Mouse (Mus musculus) ZHBTc4 (cell line): ENCODE results near the gene Sh2b3.
"Not testable (repeated sequence)": the region's sequence is repeated elsewhere in the genome, so short reads cannot be mapped to it uniquely, and the experiment has no call there.

Experiments used
- DNase-seq: peaks from one replicate; pipeline ENCODE4 v3.0.0-alpha.2; 2011; ENCODE audit warnings: low read depth, low spot score

The Sh2b3 gene

GRCm38 (mm10) chr5:121837441-121838340 lies at the start of gene Sh2b3:
Gene Sh2b3, minus strand, starts transcription at chr5:121837646.
- peak; percentile 89 for DNase-seq

GRCm38 (mm10) chr5:121883356-121883755 lies 45.9 kb upstream of the Sh2b3 start:
- no peak for DNase-seq

DNA sequence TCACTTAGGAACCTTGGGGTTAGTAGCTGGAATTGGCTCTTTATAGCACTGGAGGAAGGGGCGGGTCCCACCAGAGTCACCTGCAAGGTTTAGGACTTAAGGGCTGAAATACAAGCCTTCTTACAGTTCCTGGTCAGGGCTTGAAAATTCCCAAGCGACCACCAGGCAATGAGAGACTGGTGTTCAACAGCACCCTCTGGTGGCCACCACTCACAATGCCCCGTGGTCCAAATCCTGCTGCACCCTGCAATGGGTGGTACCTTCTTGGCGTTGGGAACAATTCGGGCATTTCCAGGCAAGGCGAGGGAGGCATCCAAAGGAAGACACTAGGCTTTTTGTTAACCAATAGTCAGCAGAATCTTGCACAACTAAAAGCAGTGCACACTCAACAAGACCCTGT lies 41.8 kb upstream of the Sh2b3 start:
- DNase-seq: peak; percentile 89

GRCm38 (mm10) chr5:121878703-121879102 lies 41.3 kb upstream of the Sh2b3 start:
- no peak for DNase-seq

DNA sequence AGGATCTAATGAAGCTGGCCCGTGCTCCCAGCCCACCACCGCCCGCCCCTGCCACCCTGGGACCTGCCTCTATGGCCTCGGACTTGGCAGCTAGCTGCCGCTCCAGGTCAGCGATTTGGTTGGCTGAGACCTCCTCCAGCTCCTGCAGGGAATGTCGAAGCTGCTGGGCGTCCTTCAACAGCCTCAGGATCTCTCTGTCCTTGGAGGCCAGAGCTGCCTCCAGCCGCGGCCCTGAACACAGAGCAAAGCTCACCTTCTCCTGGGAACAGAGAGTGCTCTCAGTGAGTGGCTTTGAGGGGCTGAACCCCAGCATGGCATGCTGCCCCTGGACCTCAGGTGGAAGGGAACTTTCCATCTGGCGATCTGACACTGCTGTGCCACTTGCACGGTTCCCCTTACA lies 39.5 kb upstream of the Sh2b3 start:
- DNase-seq: no peak

- no peak for DNase-seq
These were observed 37.6 kb upstream of the Sh2b3 start for GRCm38 (mm10) chr5:121875041-121875440.

DNA sequence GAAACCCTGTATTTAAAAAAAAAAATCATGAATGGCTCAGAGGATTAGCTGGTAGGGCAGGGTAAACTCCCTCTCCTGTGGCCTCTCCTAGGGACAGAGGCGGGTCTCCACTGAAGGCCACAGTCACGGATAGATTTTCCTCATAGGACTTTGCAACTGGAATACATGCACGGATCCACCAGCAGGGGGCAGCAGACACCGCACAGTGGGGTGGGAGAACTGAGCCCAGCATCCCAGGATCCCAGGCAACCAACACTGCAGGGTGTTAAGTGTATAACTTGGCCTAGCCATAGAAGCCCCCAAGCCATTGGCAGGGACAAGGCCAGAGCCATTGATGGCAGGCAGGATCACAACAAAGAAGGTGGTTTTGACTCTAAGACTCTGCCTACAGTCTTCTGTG lies 34.7 kb upstream of the Sh2b3 start:
- DNase-seq: peak; percentile 90

- DNase-seq: peak; percentile 78
These were observed 34.1 kb upstream of the Sh2b3 start for GRCm38 (mm10) chr5:121871515-121872030.

DNA sequence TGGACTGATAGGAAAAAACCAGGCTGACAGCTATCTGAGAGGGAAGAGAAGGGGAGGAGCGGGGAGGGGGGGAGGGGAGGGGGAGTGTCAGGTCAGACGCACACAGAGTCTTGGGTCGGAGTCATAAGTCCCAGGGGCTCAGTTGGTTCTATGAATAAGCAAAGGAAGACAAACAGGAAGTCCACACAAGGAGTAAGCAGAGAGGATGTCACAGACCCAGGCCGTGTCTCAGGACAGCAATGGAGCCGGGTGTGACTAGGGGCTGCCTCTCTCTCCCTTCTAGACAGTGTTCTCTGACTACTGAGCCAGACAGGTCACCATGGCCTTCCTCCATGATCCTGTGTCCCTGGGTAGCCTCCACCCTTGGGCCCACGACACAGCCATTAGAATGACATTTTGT lies 33.4 kb upstream of the Sh2b3 start:
- no peak for DNase-seq

DNA sequence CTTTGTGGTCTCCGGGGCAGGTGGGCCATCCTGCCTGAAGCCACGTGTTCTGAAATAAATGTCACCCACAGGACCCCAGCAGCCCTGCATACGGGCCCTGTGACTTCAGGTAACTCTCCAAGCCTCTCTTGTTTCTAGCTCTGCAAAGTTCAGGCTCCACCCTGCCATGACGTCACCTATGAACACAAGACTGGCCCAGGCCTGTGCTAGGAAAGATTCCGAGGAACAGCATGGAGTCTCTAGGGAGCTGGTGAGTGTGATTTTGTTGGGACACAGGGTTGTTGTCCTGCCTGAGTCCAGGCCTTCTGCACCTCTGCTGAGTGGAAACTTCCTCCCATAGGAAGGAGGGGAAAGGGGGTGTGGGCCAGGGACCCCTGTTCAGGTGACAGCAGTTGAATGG lies 30.5 kb upstream of the Sh2b3 start:
- peak; percentile 80 for DNase-seq

- DNase-seq: peak; percentile 60
These were observed 26.9 kb upstream of the Sh2b3 start for GRCm38 (mm10) chr5:121864330-121864729.

- DNase-seq: no peak
These were observed 24.5 kb upstream of the Sh2b3 start for GRCm38 (mm10) chr5:121861964-121862363.

GRCm38 (mm10) chr5:121858427-121858826 lies 21.0 kb upstream of the Sh2b3 start:
- DNase-seq: no peak

GRCm38 (mm10) chr5:121856740-121857139 lies 19.3 kb upstream of the Sh2b3 start:
- no peak for DNase-seq

DNA sequence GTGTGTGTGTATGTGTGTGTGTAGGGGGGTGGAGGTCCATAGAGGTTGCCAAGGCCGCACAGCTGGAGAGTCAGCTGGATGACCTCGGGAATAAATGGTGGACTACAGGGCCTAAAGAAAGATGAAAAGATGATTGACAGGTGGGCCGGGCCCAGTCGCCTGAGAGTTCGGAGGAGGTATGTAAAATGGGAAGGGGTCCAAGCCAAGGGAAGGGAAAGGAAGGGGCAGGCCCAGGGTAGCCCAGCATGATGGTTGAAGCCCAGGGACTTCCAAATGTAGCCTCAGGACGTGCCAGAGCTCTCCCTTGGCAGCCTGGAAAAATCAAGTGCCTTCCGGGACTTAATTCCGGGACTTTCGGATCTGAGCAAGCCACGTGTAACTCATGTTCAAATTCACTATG lies 17.3 kb upstream of the Sh2b3 start:
- no peak for DNase-seq

GRCm38 (mm10) chr5:121853368-121854051 lies 16.1 kb upstream of the Sh2b3 start:
- no peak for DNase-seq

DNA sequence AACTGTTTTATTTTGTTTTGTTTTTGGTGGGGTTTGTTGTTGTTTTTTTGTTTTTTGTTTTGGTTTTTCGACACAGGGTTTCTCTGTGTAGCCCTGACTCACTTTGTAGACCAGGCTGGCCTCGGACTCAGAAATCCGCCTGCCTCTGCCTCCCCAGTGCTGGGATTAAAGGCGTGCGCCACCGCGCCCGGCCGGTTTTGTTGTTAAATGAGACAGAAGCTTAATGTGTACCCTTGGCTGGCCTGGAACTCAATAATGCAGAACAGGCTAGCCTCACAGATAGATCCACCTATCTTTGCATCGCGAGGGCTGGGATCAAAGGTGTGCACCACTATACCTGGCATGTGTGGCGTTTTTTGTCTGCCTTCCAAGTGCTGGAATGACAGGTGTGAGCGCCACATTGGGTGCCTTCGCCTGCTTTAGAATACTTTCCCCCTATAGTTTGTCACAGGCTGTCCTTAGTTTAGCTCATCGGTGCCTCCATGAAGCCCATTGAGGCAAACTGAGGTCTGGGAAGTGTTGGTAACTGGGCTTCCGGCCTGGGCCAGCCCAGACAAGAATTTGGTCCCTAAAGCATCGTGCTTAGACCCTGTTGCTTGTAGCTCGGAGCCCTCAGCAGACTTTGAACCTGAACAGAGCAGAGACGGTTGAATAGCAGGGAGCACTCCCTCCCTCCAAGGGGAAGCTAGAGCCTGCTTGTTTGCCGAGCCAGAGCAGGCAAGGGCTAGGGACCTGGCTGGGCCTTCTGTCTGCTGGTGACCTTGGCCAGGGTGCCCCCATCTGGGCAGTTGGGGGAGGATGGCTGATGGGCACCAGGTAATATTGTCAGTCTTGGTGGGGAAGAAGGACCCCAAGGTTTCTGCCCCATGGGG lies 12.3 kb upstream of the Sh2b3 start:
- DNase-seq: no peak

DNA sequence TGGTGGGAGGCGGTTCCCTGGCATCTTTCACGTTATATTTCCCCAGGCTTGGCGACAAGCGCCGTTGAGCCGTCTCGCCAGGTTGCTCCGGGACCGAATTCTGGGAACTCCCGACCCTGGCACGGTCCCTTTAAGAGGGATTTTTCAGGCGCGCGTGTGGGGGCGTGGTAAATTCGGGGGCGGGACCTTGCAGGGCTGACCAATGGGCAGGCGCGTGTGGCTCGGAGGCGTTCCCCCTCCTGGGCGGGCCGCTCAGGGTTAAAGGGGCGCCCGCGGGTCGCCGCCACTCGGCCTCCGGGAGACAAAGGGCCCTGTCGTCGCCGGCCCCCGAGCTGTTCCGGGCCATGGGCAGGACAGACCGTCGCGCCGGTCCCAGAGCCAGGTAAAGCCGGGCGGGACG lies 11.3 kb upstream of the Sh2b3 start, which contains the start of gene Pheta1:
Gene Pheta1, plus strand, starts transcription at position 242 of the 400 bp plus-strand sequence.
- DNase-seq: peak; percentile 97

- DNase-seq: peak; percentile 66
These were observed 10.6 kb upstream of the Sh2b3 start for GRCm38 (mm10) chr5:121848035-121848519.

GRCm38 (mm10) chr5:121847269-121847668 lies 9.8 kb upstream of the Sh2b3 start:
- DNase-seq: not testable (repeated sequence)

GRCm38 (mm10) chr5:121846322-121846721 lies 8.9 kb upstream of the Sh2b3 start:
- DNase-seq: peak; percentile 55
